Mouse (Mus musculus): ENCODE measurements around the gene Serpinb1b. TPM values are rescaled to one million over a fixed set of nuclear protein-coding genes. Genes with fewer than 3 reads are reported as not detected.

The Serpinb1b gene
- 2.4 TPM for polyA plus RNA-seq (2014; fragmentation: Illumina TruSeq; extraction: RNeasy Lipid Tissue Mini Kit (QIAGEN cat#74804); ENCODE audit: low read depth, low replicate concordance)

GRCm38 (mm10) chr13:33078056-33078705, at the start of gene Serpinb1b:
Gene Serpinb1b, plus strand, starts transcription at chr13:33078575.

Other genes with a start within 250 kb of the Serpinb1b start
- gene Serpinb1a, start 227.4 kb upstream of the Serpinb1b start, polyA plus RNA-seq (2014; fragmentation: Illumina TruSeq; extraction: RNeasy Lipid Tissue Mini Kit (QIAGEN cat#74804); ENCODE audit: low read depth, low replicate concordance) = 268 TPM
- gene Serpinb1c, start 180.4 kb upstream of the Serpinb1b start, polyA plus RNA-seq (2014; fragmentation: Illumina TruSeq; extraction: RNeasy Lipid Tissue Mini Kit (QIAGEN cat#74804); ENCODE audit: low read depth, low replicate concordance) = not detected
- gene Serpinb6b, start 113.4 kb upstream of the Serpinb1b start, polyA plus RNA-seq (2014; fragmentation: Illumina TruSeq; extraction: RNeasy Lipid Tissue Mini Kit (QIAGEN cat#74804); ENCODE audit: low read depth, low replicate concordance) = 192 TPM
- gene Serpinb9, start 75.3 kb upstream of the Serpinb1b start, polyA plus RNA-seq (2014; fragmentation: Illumina TruSeq; extraction: RNeasy Lipid Tissue Mini Kit (QIAGEN cat#74804); ENCODE audit: low read depth, low replicate concordance) = 128 TPM
- gene Serpinb9b, start 51.2 kb upstream of the Serpinb1b start, polyA plus RNA-seq (2014; fragmentation: Illumina TruSeq; extraction: RNeasy Lipid Tissue Mini Kit (QIAGEN cat#74804); ENCODE audit: low read depth, low replicate concordance) = 0.58 TPM
- not detected for gene Serpinb9c, start 81.2 kb downstream of the Serpinb1b start, polyA plus RNA-seq (2014; fragmentation: Illumina TruSeq; extraction: RNeasy Lipid Tissue Mini Kit (QIAGEN cat#74804); ENCODE audit: low read depth, low replicate concordance)
- not detected for gene Serpinb9d, start 114.4 kb downstream of the Serpinb1b start, polyA plus RNA-seq (2014; fragmentation: Illumina TruSeq; extraction: RNeasy Lipid Tissue Mini Kit (QIAGEN cat#74804); ENCODE audit: low read depth, low replicate concordance)
- not detected for gene Serpinb9e, start 171.0 kb downstream of the Serpinb1b start, polyA plus RNA-seq (2014; fragmentation: Illumina TruSeq; extraction: RNeasy Lipid Tissue Mini Kit (QIAGEN cat#74804); ENCODE audit: low read depth, low replicate concordance)
- gene Serpinb9f, start 245.5 kb downstream of the Serpinb1b start, polyA plus RNA-seq (2014; fragmentation: Illumina TruSeq; extraction: RNeasy Lipid Tissue Mini Kit (QIAGEN cat#74804); ENCODE audit: low read depth, low replicate concordance) = not detected

All from adrenal gland, adult 10 weeks (tissue).